Mouse (Mus musculus) hindbrain, postnatal 0 days (tissue): ENCODE measurements around the gene Fbxo31. TPM values are rescaled to one million over a fixed set of nuclear protein-coding genes. Genes with fewer than 3 reads are reported as not detected.
A peak's percentile ranks its signal among the peaks of the same experiment; 100 is the strongest.

Experiments used
- ATAC-seq: fragments of 200-750 bp; cut with Nextera tagmentation; 2 replicates; pipeline ENCODE4 v1.8.0; 2017; ENCODE audit warnings: mild to moderate bottlenecking, moderate TSS enrichment, moderate library complexity
- DNase-seq: peaks from one replicate; pipeline ENCODE4 v3.0.0-alpha.2; 2015; ENCODE audit warnings: low spot score
- H3K27ac ChIP-seq: fragments of 300-500 bp; sonication (generic); 2 replicates; pipeline ENCODE4 v1.5.1; 2014; ENCODE audit warnings: mild to moderate bottlenecking
- H3K27me3 ChIP-seq: fragments of 300-500 bp; sonication (generic); 2 replicates; pipeline ENCODE4 v1.6.1; 2014; ENCODE audit warnings: low read length, mixed read lengths; ENCODE audit not compliant: insufficient read depth
- H3K36me3 ChIP-seq: fragments of 300-500 bp; sonication (generic); 2 replicates; pipeline ENCODE4 v1.6.1; 2014; ENCODE audit warnings: low read length, mixed read lengths; ENCODE audit not compliant: insufficient read depth
- H3K4me1 ChIP-seq: fragments of 300-500 bp; sonication (generic); 2 replicates; pipeline ENCODE4 v1.6.1; 2014; ENCODE audit warnings: antibody characterized with exemption, low read length, mixed read lengths; ENCODE audit not compliant: insufficient read depth
- H3K4me2 ChIP-seq: fragments of 300-500 bp; sonication (generic); 2 replicates; pipeline ENCODE4 v1.6.1; 2014; ENCODE audit warnings: low read depth, mild to moderate bottlenecking, low read length, moderate library complexity, mixed read lengths
- H3K4me3 ChIP-seq: fragments of 300-500 bp; sonication (generic); 2 replicates; pipeline ENCODE4 v1.5.1; 2014; ENCODE audit warnings: low read length
- H3K9ac ChIP-seq: fragments of 300-500 bp; sonication (generic); replicated peaks from 2 replicates; pipeline ENCODE4 v1.6.1; 2014; ENCODE audit warnings: mild to moderate bottlenecking, low read length, moderate library complexity, mixed read lengths
- H3K9me3 ChIP-seq: fragments of 300-500 bp; sonication (generic); 2 replicates; pipeline ENCODE4 v1.6.1; 2016; ENCODE audit warnings: low read length, mixed read lengths
- CTCF ChIP-seq: IDR thresholded peaks from 2 replicates; pipeline ENCODE4 v1.5.1; 2016; ENCODE audit warnings: antibody characterized with exemption, control low read depth, low read depth
- WGBS: fragments of 180-500 bp; shearing (Covaris S2); extraction: QIAGEN DNeasy Blood & Tissue Kit; methylation state at CpG from one replicate; pipeline ENCODE4 v1.1.7; 2014; 5-methylcytosine and 5-hydroxymethylcytosine counted together
- polyA plus RNA-seq: library from polyadenylated mRNA; unstranded; fragments of >200 nt; fragmentation: Nextera tagmentation; extraction: Ambion mirVana; gene quantifications from 2 replicates; pipeline ENCODE4 v1.2.1, GENCODE M21; 2015
- total RNA-seq: library from RNA; depleted of rRNA; stranded (reverse); fragments of >200 nt; gene quantifications from 2 replicates; pipeline ENCODE4 v1.2.3, GENCODE M21; 2014

Fbxo31 gene
- total and polyA plus RNA-seq, 2 experiments from 2014 or later, result 34.9 to 70.4 TPM

- WGBS, result under 1% methylated on average over 93 of the region's 94 CpGs
- TF ChIP-seq CTCF, result no peak
- Histone ChIP-seq H3K9me3 (no peaks in the 10 kb centered on the region), H3K4me3 (peak within 1 kb of the TSS; percentile 83), H3K4me1 (peaks cover 23% of the 10 kb centered on the region), H3K27me3 (no peaks in the 10 kb centered on the region), H3K4me2 (peak within 1 kb of the TSS; percentile 93), H3K27ac (peak within 1 kb of the TSS; percentile 91), H3K36me3 (no peaks in the 10 kb centered on the region), H3K9ac (peak within 1 kb of the TSS; percentile 91)
- DNase-seq, result peak; percentile 99
- peak; percentile 89 for ATAC-seq
These were observed 11.9 kb upstream of the Fbxo31 start, which contains the start of gene Map1lc3b for GRCm38 (mm10) chr8:121590203-121591177. Gene Map1lc3b (plus strand): TSS chr8:121590361.

GRCm38 (mm10) chr8:121589205-121589726, 10.7 kb upstream of the Fbxo31 start:
- Histone ChIP-seq H3K27me3 (no peaks in the 10 kb centered on the region), H3K9me3 (no peaks in the 10 kb centered on the region), H3K4me3 (no peak overlapping the region), H3K4me1 (peaks cover 23% of the 10 kb centered on the region), H3K36me3 (no peaks in the 10 kb centered on the region), H3K9ac (no peak overlapping the region), H3K4me2 (no peak overlapping the region), H3K27ac (peak overlapping the region; percentile 91)
- ATAC-seq (no peak), DNase-seq (no peak)
- no peak for TF ChIP-seq CTCF
- WGBS, result 37% methylated on average over 2 of the region's 2 CpGs

GRCm38 (mm10) chr8:121588750-121589149, 10.1 kb upstream of the Fbxo31 start:
- ATAC-seq, result no peak
- Histone ChIP-seq H3K27ac (no peak overlapping the region), H3K9ac (no peak overlapping the region), H3K36me3 (no peaks in the 10 kb centered on the region), H3K27me3 (no peaks in the 10 kb centered on the region), H3K4me2 (no peak overlapping the region), H3K9me3 (no peaks in the 10 kb centered on the region), H3K4me3 (no peak overlapping the region), H3K4me1 (peaks cover 23% of the 10 kb centered on the region)
- 88% methylated on average over 4 of the region's 4 CpGs for WGBS
- DNase-seq, result no peak
- TF ChIP-seq CTCF, result no peak

GRCm38 (mm10) chr8:121585159-121585825, 6.7 kb upstream of the Fbxo31 start:
- peak overlapping the region; percentile 71 for H3K27ac ChIP-seq
- H3K36me3 ChIP-seq, result no peaks in the 10 kb centered on the region
- H3K4me1 ChIP-seq, result 0 out of 2 replicates have a peak, but pooled peaks cover 8% of the 10 kb centered on the region
- ATAC-seq, result peak; percentile 96
- DNase-seq, result peak; percentile 99
- peak overlapping the region; percentile 56 for H3K9ac ChIP-seq
- H3K27me3 ChIP-seq, result no peaks in the 10 kb centered on the region
- H3K4me2 ChIP-seq, result peak overlapping the region; percentile 63
- H3K9me3 ChIP-seq, result no peaks in the 10 kb centered on the region
- peak overlapping the region; percentile 53 for H3K4me3 ChIP-seq
- no peak for TF ChIP-seq CTCF
- 1% methylated on average over 47 of the region's 47 CpGs for whole genome bisulfite sequencing

DNA sequence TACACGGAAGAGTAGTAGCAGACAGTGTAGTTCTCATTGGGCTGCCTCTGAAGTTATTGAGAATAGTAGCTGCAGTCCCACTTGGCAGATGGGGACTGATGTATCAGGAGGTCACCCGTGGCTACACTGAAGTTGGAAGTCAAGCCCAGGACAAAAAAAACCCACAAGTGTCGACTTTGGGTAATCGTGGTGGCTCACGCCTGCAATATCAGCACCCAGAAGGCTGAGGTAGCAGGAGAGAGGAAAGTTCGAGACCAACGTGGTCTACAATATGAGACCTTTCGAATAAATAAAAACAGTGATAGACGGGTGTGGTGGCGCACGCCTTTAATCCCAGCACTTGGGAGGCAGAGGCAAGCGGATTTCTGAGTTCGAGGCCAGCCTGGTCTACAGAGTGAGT, 6.1 kb upstream of the Fbxo31 start:
- H3K36me3 ChIP-seq, result no peaks in the 10 kb centered on the region
- peak overlapping the region; percentile 56 for H3K9ac ChIP-seq
- WGBS, result 43% methylated on average over 13 of the region's 13 CpGs

DNA sequence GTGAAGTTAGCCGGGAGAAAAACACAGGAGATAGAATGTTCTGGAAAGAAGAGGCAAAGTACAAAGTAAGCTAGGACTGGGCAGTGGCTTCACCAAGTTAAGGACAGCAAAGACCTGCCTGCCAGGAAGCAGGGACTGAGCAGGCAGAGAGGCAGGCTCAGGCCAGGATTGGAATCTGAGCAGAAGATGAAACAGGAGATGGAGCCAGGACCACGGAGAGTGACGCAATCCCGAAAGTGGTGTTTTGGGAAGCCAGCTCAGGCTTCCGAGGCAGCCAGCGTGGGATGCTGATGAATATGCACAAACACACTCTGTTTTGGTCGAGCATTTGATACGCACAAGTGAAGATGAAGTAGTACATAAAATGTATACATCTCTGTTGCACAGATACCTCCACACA, 5.0 kb upstream of the Fbxo31 start:
- Histone ChIP-seq H3K4me1 (0 out of 2 replicates have a peak, but pooled peaks cover 3% of the 10 kb centered on the region), H3K4me2 (no peak overlapping the region), H3K4me3 (no peak overlapping the region), H3K9ac (no peak overlapping the region), H3K27me3 (no peaks in the 10 kb centered on the region), H3K27ac (no peak overlapping the region), H3K36me3 (no peaks in the 10 kb centered on the region), H3K9me3 (no peaks in the 10 kb centered on the region)
- ATAC-seq (no peak), DNase-seq (no peak)
- WGBS, result 61% methylated on average over 8 of the region's 8 CpGs
- no peak for TF ChIP-seq CTCF

More for the DNA sequence above, 6.1 kb upstream of the Fbxo31 start:
- H3K4me1 ChIP-seq, result 0 out of 2 replicates have a peak, but pooled peaks cover 6% of the 10 kb centered on the region
- peak overlapping the region; percentile 53 for H3K4me3 ChIP-seq
- H3K27me3 ChIP-seq, result no peaks in the 10 kb centered on the region
- peak overlapping the region; percentile 63 for H3K4me2 ChIP-seq
- H3K9me3 ChIP-seq, result no peaks in the 10 kb centered on the region
- no peak for TF ChIP-seq CTCF
- ATAC-seq, result no peak
- no peak overlapping the region for H3K27ac ChIP-seq
- DNase-seq, result no peak
